Mouse (Mus musculus): ENCODE data around the gene Tor4a.

- TF ChIP-seq CTCF (IDR thresholded peaks at IDR 0.05; ENCODE audit: extremely low read depth, insufficient read length, insufficient replicate concordance, low read depth, low read length): no peak
- no peak for TF ChIP-seq POLR2A (IDR thresholded peaks at IDR 0.05; ENCODE audit: low read depth, low read length)
Observed at GRCm38 (mm10) chr2:25214444-25214843, 17.8 kb upstream of the Tor4a start, which contains the start of gene Stpg3.

All from small intestine, adult 2 months (tissue).